ENCODE assay signal across 25 mouse cellular contexts in the genomic region with DNA sequence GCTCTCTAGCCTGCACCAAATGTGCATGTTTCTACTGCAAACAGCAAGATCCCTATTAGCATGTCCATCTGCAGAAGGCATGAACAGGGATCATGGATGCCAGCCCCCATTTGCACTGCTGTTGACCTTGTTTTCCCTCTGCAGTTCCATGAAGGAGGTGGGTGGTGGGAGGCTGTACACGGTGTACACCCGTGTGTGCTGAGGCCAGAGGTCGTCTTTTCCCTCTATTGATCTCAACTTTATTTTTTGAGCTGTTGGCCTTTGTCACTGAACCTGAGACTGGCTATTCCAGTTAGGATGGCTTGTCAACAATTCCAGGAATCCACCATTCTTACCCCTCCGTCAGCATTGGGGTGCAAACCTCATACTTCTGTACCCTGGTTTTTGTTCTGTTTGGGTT. TPM values are rescaled to one million over a fixed set of nuclear protein-coding genes. Genes with fewer than 3 reads are reported as not detected.
DNase-seq lines count a peak whose midpoint lies in the region; ATAC-seq lines count a peak whose summit lies in the region.
"Had no signal": no experiment of that assay in that cellular context is flagged by ENCODE, and none has a peak within 500 bp of the region (broad histone marks: within the 10 kb centered on the region; RNA-seq: fewer than 3 reads in every experiment).

No protein-coding gene starts in this region.

- H3K4me2 ChIP-seq in liver, embryonic 13.5 days, result no peak overlapping the region
- H3K4me2 ChIP-seq in liver, embryonic 12.5 days, result no peak overlapping the region
- no peak overlapping the region for H3K4me2 ChIP-seq in liver, embryonic 16.5 days (ENCODE audit: low read depth, low read length)
- H3K4me2 ChIP-seq: forebrain, embryonic 13.5 days; heart, embryonic 13.5 days; hindbrain, embryonic 14.5 days had no signal

- no peak overlapping the region for H3K4me3 ChIP-seq in liver, embryonic 13.5 days (replicated peaks)
- H3K4me3 ChIP-seq in liver, embryonic 12.5 days, result no peak overlapping the region
- H3K4me3 ChIP-seq in liver, embryonic 16.5 days (ENCODE audit: low read depth, low read length), result no peak overlapping the region
- H3K4me3 ChIP-seq: forebrain, embryonic 10.5 days; forebrain, embryonic 13.5 days; heart, adult 2 months; heart, embryonic 10.5 days; heart, embryonic 13.5 days had no signal

- H3K4me1 ChIP-seq in liver, embryonic 13.5 days (replicated peaks), result no peaks in the 10 kb centered on the region
- no peaks in the 10 kb centered on the region for H3K4me1 ChIP-seq in liver, embryonic 12.5 days
- H3K4me1 ChIP-seq in liver, embryonic 16.5 days (ENCODE audit: control insufficient read depth, low read depth, low read length), result no peaks in the 10 kb centered on the region; the same call in none of the 2 replicates
- H3K4me1 ChIP-seq: forebrain, embryonic 10.5 days; forebrain, embryonic 13.5 days; heart, embryonic 10.5 days; heart, embryonic 13.5 days had no signal

- H3K36me3 ChIP-seq in liver, embryonic 13.5 days, result no peaks in the 10 kb centered on the region
- H3K36me3 ChIP-seq in liver, embryonic 12.5 days, result no peaks in the 10 kb centered on the region
- H3K36me3 ChIP-seq in liver, embryonic 16.5 days (ENCODE audit: control insufficient read depth, insufficient read depth), result no peaks in the 10 kb centered on the region
- H3K36me3 ChIP-seq: forebrain, embryonic 10.5 days; G1E; heart, embryonic 10.5 days; heart, embryonic 13.5 days had no signal

- no peaks in the 10 kb centered on the region for H3K27me3 ChIP-seq in liver, embryonic 13.5 days
- no peaks in the 10 kb centered on the region for H3K27me3 ChIP-seq in liver, embryonic 12.5 days (replicated peaks)
- H3K27me3 ChIP-seq in liver, embryonic 16.5 days (ENCODE audit: control insufficient read depth, insufficient read depth, low read depth, low read length), result no peaks in the 10 kb centered on the region
- H3K27me3 ChIP-seq: forebrain, embryonic 13.5 days; heart, embryonic 13.5 days had no signal

- H3K9me3 ChIP-seq in liver, embryonic 13.5 days (replicated peaks), result no peaks in the 10 kb centered on the region
- H3K9me3 ChIP-seq in liver, embryonic 12.5 days (replicated peaks), result no peaks in the 10 kb centered on the region
- H3K9me3 ChIP-seq in liver, embryonic 16.5 days (replicated peaks; ENCODE audit: control insufficient read depth, low read length), result no peaks in the 10 kb centered on the region
- H3K9me3 ChIP-seq: forebrain, embryonic 10.5 days; forebrain, embryonic 13.5 days; G1E; heart, embryonic 10.5 days; heart, embryonic 13.5 days had no signal

- H3K9ac ChIP-seq in liver, embryonic 13.5 days, result no peak overlapping the region
- H3K9ac ChIP-seq in liver, embryonic 12.5 days, result no peak overlapping the region
- no peak overlapping the region for H3K9ac ChIP-seq in liver, embryonic 16.5 days (ENCODE audit: low read depth, low read length)
- H3K9ac ChIP-seq: forebrain, embryonic 13.5 days; heart, embryonic 13.5 days; hindbrain, embryonic 14.5 days had no signal

- peak; percentile 19 to 20 for DNase-seq in cerebellum, postnatal 14 days
- DNase-seq in cerebellum, adult 11-12 months, result no peak
- DNase-seq in liver, embryonic 13.5 days, result no peak
- no peak for DNase-seq in adipocyte (ENCODE audit: low spot score)
- DNase-seq: adrenal gland, adult 8-10 months; adrenal gland, postnatal 25 days; B cell, adult 2 months; cerebellum, adult 18-20 months; cerebellum, adult 9-10 months; gastrocnemius, postnatal 10 days; gastrocnemius, postnatal 36 days; heart, adult 2 months; heart, postnatal 14 days; heart, postnatal 4 days had no signal

- H3K27ac ChIP-seq in liver, embryonic 13.5 days, result no peak overlapping the region
- no peak overlapping the region for H3K27ac ChIP-seq in liver, embryonic 12.5 days
- H3K27ac ChIP-seq in liver, embryonic 16.5 days (ENCODE audit: low read length), result no peak overlapping the region
- H3K27ac ChIP-seq: forebrain, embryonic 10.5 days; forebrain, embryonic 13.5 days; heart, adult 2 months; heart, embryonic 10.5 days; heart, embryonic 13.5 days; hindbrain, embryonic 14.5 days; hindbrain, postnatal 0 days had no signal

- peak; percentile 39; the same call in 1 of the 2 replicates for ATAC-seq in liver, embryonic 13.5 days (ENCODE audit: low read depth)
- no peak for ATAC-seq in liver, embryonic 12.5 days
- ATAC-seq in liver, embryonic 16.5 days (ENCODE audit: low read depth), result peak; percentile 82
- ATAC-seq: forebrain, embryonic 13.5 days; forebrain, embryonic 16.5 days; hindbrain, postnatal 0 days; inflammation-experienced regulatory T-cells, adult 6 months had no signal

- 68% methylated on average over 4 of the region's 4 CpGs for WGBS in liver, embryonic 13.5 days (ENCODE audit: insufficient replicate concordance)
- WGBS in liver, embryonic 12.5 days (ENCODE audit: insufficient replicate concordance), result 59% methylated on average over 4 of the region's 4 CpGs
- 48% methylated on average over 4 of the region's 4 CpGs for WGBS in liver, embryonic 16.5 days (ENCODE audit: insufficient replicate concordance)

RNA-seq across cellular contexts. Expression of a gene that starts 9.8 kb away (rescaled TPM):
- 0.67 TPM in 2 replicates for polyA plus RNA-seq in liver, embryonic 13.5 days (2015; fragmentation: Nextera tagmentation; extraction: Ambion mirVana)
- 1.4 and 1.7 TPM in 2 replicates for polyA plus RNA-seq in liver, embryonic 12.5 days (2016; fragmentation: Nextera tagmentation; extraction: Ambion mirVana)
- 1.2 and 1.3 TPM in 2 replicates for polyA plus RNA-seq in liver, embryonic 16.5 days (2015; fragmentation: Nextera tagmentation; extraction: Ambion mirVana)
- polyA plus RNA-seq: G1E; inflammation-experienced regulatory T-cells, adult 6 months had no signal

Comparison
In these comparisons a context has a peak if more than half of its experiments do, and no peak if none do; other contexts are left out.
1. DNase-seq: peak in cerebellum, postnatal 14 days (2 of 2); none in cerebellum, adult 11-12 months (single experiment), liver, embryonic 13.5 days (single experiment) and adipocyte (single experiment).